ENCODE assay signal across 10 mouse cellular contexts in genomic region chr3:51890181-51890580, GRCm38 (mm10).
DNase-seq lines count a peak whose midpoint lies in the region; ATAC-seq lines count a peak whose summit lies in the region.
"Had no signal": no experiment of that assay in that cellular context is flagged by ENCODE, and none has a peak within 500 bp of the region (broad histone marks: within the 10 kb centered on the region; RNA-seq: fewer than 3 reads in every experiment).

No protein-coding gene starts in this region.

- H3K9me3 ChIP-seq in forebrain, embryonic 16.5 days (ENCODE audit: control insufficient read depth, low read length) = no peaks in the 10 kb centered on the region
- no peaks in the 10 kb centered on the region for H3K9me3 ChIP-seq in neural tube, embryonic 15.5 days (replicated peaks)

- H3K36me3 ChIP-seq in forebrain, embryonic 16.5 days (ENCODE audit: control insufficient read depth, insufficient read depth) = no peaks in the 10 kb centered on the region
- no peaks in the 10 kb centered on the region for H3K36me3 ChIP-seq in neural tube, embryonic 15.5 days

- no peak overlapping the region for H3K4me2 ChIP-seq in forebrain, embryonic 16.5 days (ENCODE audit: low read length)
- no peak overlapping the region for H3K4me2 ChIP-seq in neural tube, embryonic 15.5 days

- H3K9ac ChIP-seq in forebrain, embryonic 16.5 days (replicated peaks; ENCODE audit: low read depth, low read length) = 0 out of 2 replicates have a peak overlapping the region, but pooled peaks have one; percentile 9
- H3K9ac ChIP-seq in neural tube, embryonic 15.5 days (replicated peaks) = no peak overlapping the region

- no peak; the same call in 1 of the 2 replicates for ATAC-seq in forebrain, embryonic 16.5 days
- ATAC-seq in megakaryocyte, adult 5-6 weeks (ENCODE audit: poor library complexity, severe bottlenecking) = 0 out of 2 replicates have a peak, but pooled peaks have one; percentile 33
- ATAC-seq in neural tube, embryonic 15.5 days (ENCODE audit: low FRiP score) = no peak; the same call in 1 of the 2 replicates
- no peak for ATAC-seq in frontal cortex, adult (ENCODE audit: low TSS enrichment)

- no peak overlapping the region for H3K4me3 ChIP-seq in forebrain, embryonic 16.5 days (replicated peaks; ENCODE audit: low read length)
- H3K4me3 ChIP-seq in neural tube, embryonic 15.5 days (replicated peaks) = no peak overlapping the region

- no peaks in the 10 kb centered on the region for H3K27me3 ChIP-seq in forebrain, embryonic 16.5 days (replicated peaks; ENCODE audit: control insufficient read depth, insufficient read depth, low read length)
- no peaks in the 10 kb centered on the region for H3K27me3 ChIP-seq in neural tube, embryonic 15.5 days (replicated peaks)
- H3K27me3 ChIP-seq: CH12.LX had no signal

- peak; percentile 35 for DNase-seq in left cerebral cortex, postnatal 4 days
- DNase-seq in left cerebral cortex, postnatal 14 days (ENCODE audit: low spot score in 2 of 2) = no peak
- DNase-seq in spleen, adult 12 weeks (ENCODE audit: low spot score) = no peak
- DNase-seq in spleen, postnatal 14 days (ENCODE audit: low spot score in 2 of 2) = no peak
- DNase-seq: thymus, adult 2 months had no signal

- intact Hi-C loops in left cerebral cortex, postnatal 4 days (cut with DNase I) = no loop called here
- intact Hi-C loops in left cerebral cortex, postnatal 14 days (cut with DNase I) = no loop called here

- peaks cover 28% of the 10 kb centered on the region for H3K4me1 ChIP-seq in forebrain, embryonic 16.5 days (replicated peaks; ENCODE audit: control insufficient read depth, insufficient read depth, low read length)
- peaks cover 31% of the 10 kb centered on the region for H3K4me1 ChIP-seq in neural tube, embryonic 15.5 days

- peak overlapping the region; percentile 91 for H3K27ac ChIP-seq in forebrain, embryonic 16.5 days (ENCODE audit: low read length)
- H3K27ac ChIP-seq in neural tube, embryonic 15.5 days (replicated peaks) = peak overlapping the region; percentile 92

- 60% methylated on average over 4 of the region's 4 CpGs for WGBS in forebrain, embryonic 16.5 days
- WGBS in neural tube, embryonic 15.5 days = 52% methylated on average over 4 of the region's 4 CpGs
